In the genomic region with DNA sequence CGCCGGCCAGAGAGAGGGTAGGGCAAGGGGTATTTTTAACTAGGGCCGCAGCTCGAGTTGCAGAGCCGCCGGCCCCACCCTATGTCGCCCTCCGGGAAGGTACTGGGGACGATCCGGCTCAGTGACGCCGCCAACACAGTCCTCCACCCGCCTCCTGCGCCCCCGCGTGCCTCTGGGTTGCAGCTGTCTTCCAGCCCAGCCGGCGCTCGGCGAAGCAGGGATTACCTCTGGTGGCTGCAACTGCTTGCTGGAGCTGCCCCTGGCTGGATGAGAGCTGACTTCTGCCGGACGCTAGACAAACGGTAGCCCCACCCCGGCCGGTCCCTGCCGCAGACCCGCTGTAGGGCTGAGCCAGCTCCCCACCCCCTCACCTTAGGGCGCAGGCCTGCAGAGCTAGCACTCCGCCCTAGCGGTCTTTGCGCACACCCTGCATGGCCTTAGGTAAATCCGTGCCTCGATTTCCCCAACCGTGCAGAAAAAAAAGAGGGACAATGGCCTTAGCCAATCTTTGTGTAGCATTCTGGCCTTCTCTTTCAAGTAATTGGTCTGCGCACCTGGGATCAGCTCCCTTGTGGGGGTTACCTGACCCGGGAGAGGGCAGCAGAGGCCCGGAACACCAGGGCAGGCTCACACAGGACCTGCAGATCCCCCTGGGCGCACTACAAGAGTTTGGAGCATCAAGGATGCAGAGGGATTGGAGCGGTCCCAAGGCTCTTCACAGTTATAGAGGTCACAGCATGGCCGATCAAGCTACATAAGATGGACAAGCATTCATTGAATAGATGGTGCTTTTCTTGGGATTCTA, we compare ENCODE assay signal across 8 mouse cellular contexts. TPM values are rescaled to one million over a fixed set of nuclear protein-coding genes. Genes with fewer than 3 reads are reported as not detected.
A peak's percentile ranks its signal among the peaks of the same experiment; 100 is the strongest.
DNase-seq lines count a peak whose midpoint lies in the region; ATAC-seq and TF ChIP-seq lines count a peak whose summit lies in the region.

A gene (minus strand): TSS at position 387 of the 805 bp plus-strand sequence.

- peak within 1 kb of the TSS; percentile 65 for H3K9ac ChIP-seq in forebrain, embryonic 12.5 days
- peak within 1 kb of the TSS; percentile 74 for H3K9ac ChIP-seq in heart, embryonic 16.5 days (ENCODE audit: low read length)
- peak within 1 kb of the TSS; percentile 83 for H3K9ac ChIP-seq in liver, embryonic 16.5 days (ENCODE audit: low read depth, low read length)
- H3K9ac ChIP-seq in neural tube, embryonic 12.5 days = peak within 1 kb of the TSS; percentile 63

- no peak for TF ChIP-seq CTCF in testis, adult 2 months (IDR thresholded peaks at IDR 0.05; ENCODE audit: control insufficient read depth, insufficient read depth, insufficient replicate concordance, low read depth, low read length)

- peak within 1 kb of the TSS; percentile 79 for H3K4me2 ChIP-seq in forebrain, embryonic 12.5 days
- H3K4me2 ChIP-seq in heart, embryonic 16.5 days (ENCODE audit: low read depth, low read length) = peak within 1 kb of the TSS; percentile 84
- H3K4me2 ChIP-seq in liver, embryonic 16.5 days (ENCODE audit: low read depth, low read length) = peak within 1 kb of the TSS; percentile 96
- H3K4me2 ChIP-seq in neural tube, embryonic 12.5 days (replicated peaks) = peak within 1 kb of the TSS; percentile 82

- DNase-seq in CD4-positive, CD25-positive, alpha-beta regulatory T cell, adult 2 months (ENCODE audit: low read depth, low spot score) = peak; percentile 81
- DNase-seq in c-Kit-positive CD71-positive TER-119-negative erythroid progenitor cells, embryonic 14.5 days (ENCODE audit: low read depth) = peak; percentile 59
- DNase-seq in kidney, postnatal 36 days = peak; percentile 71 to 84

- TF ChIP-seq POLR2A in testis, adult 2 months (IDR thresholded peaks at IDR 0.05; ENCODE audit: control insufficient read depth, low read depth, low read length) = no peak

- no peaks in the 10 kb centered on the region for H3K36me3 ChIP-seq in forebrain, embryonic 12.5 days (replicated peaks)
- no peaks in the 10 kb centered on the region for H3K36me3 ChIP-seq in heart, embryonic 16.5 days (ENCODE audit: control insufficient read depth, insufficient read depth)
- peaks cover 11% of the 10 kb centered on the region for H3K36me3 ChIP-seq in liver, embryonic 16.5 days (ENCODE audit: control insufficient read depth, insufficient read depth)
- H3K36me3 ChIP-seq in neural tube, embryonic 12.5 days = no peaks in the 10 kb centered on the region
- no peaks in the 10 kb centered on the region for H3K36me3 ChIP-seq in testis, adult 2 months (ENCODE audit: control insufficient read depth, insufficient read depth, low read length)

- H3K4me3 ChIP-seq in forebrain, embryonic 12.5 days (replicated peaks) = peak within 1 kb of the TSS; percentile 45
- H3K4me3 ChIP-seq in heart, embryonic 16.5 days (ENCODE audit: low read length) = peak within 1 kb of the TSS; percentile 63
- H3K4me3 ChIP-seq in liver, embryonic 16.5 days (ENCODE audit: low read depth, low read length) = peak within 1 kb of the TSS; percentile 74
- H3K4me3 ChIP-seq in neural tube, embryonic 12.5 days = peak within 1 kb of the TSS; percentile 47
- H3K4me3 ChIP-seq in testis, adult 2 months (ENCODE audit: control insufficient read depth, low read depth, low read length) = peak within 1 kb of the TSS; percentile 65

- no peaks in the 10 kb centered on the region for H3K9me3 ChIP-seq in forebrain, embryonic 12.5 days
- H3K9me3 ChIP-seq in heart, embryonic 16.5 days (replicated peaks; ENCODE audit: control insufficient read depth, low read length) = no peaks in the 10 kb centered on the region
- H3K9me3 ChIP-seq in liver, embryonic 16.5 days (replicated peaks; ENCODE audit: control insufficient read depth, low read length) = no peaks in the 10 kb centered on the region
- no peaks in the 10 kb centered on the region for H3K9me3 ChIP-seq in neural tube, embryonic 12.5 days

- peaks cover 55% of the 10 kb centered on the region for H3K27me3 ChIP-seq in forebrain, embryonic 12.5 days
- H3K27me3 ChIP-seq in heart, embryonic 16.5 days (ENCODE audit: control insufficient read depth, insufficient read depth, low read length) = no peaks in the 10 kb centered on the region
- H3K27me3 ChIP-seq in liver, embryonic 16.5 days (ENCODE audit: control insufficient read depth, insufficient read depth, low read depth, low read length) = no peaks in the 10 kb centered on the region
- peaks cover 39% of the 10 kb centered on the region for H3K27me3 ChIP-seq in neural tube, embryonic 12.5 days (replicated peaks)
- no peaks in the 10 kb centered on the region for H3K27me3 ChIP-seq in testis, adult 2 months (ENCODE audit: control insufficient read depth, insufficient read depth, low read length)

- ATAC-seq in forebrain, embryonic 12.5 days (ENCODE audit: low FRiP score) = peak; percentile 57; the same call in 1 of the 2 replicates
- ATAC-seq in heart, embryonic 16.5 days (replicated peaks; ENCODE audit: extremely low read depth, insufficient read depth, low FRiP score) = peak; percentile 72
- peak; percentile 55 for ATAC-seq in liver, embryonic 16.5 days (ENCODE audit: low read depth)
- ATAC-seq in neural tube, embryonic 12.5 days (ENCODE audit: low FRiP score, low read depth) = peak; percentile 71

- 2% methylated on average over 40 of the region's 40 CpGs for WGBS in forebrain, embryonic 12.5 days
- WGBS in heart, embryonic 16.5 days = 3% methylated on average over 40 of the region's 40 CpGs
- 4% methylated on average over 40 of the region's 40 CpGs for WGBS in liver, embryonic 16.5 days (ENCODE audit: insufficient replicate concordance)
- 4% methylated on average over 40 of the region's 40 CpGs for WGBS in neural tube, embryonic 12.5 days

- peaks cover 17% of the 10 kb centered on the region for H3K4me1 ChIP-seq in forebrain, embryonic 12.5 days
- peaks cover 12% of the 10 kb centered on the region; the same call in 1 of the 2 replicates for H3K4me1 ChIP-seq in heart, embryonic 16.5 days (ENCODE audit: control insufficient read depth, insufficient read depth, low read length)
- peaks cover 50% of the 10 kb centered on the region for H3K4me1 ChIP-seq in liver, embryonic 16.5 days (ENCODE audit: control insufficient read depth, low read depth, low read length)
- peaks cover 14% of the 10 kb centered on the region for H3K4me1 ChIP-seq in neural tube, embryonic 12.5 days
- peaks cover 4% of the 10 kb centered on the region; the same call in 1 of the 2 replicates for H3K4me1 ChIP-seq in testis, adult 2 months (ENCODE audit: control insufficient read depth, insufficient read depth, low read length)

- no peak within 1 kb of the TSS for H3K27ac ChIP-seq in forebrain, embryonic 12.5 days
- peak within 1 kb of the TSS; percentile 73 for H3K27ac ChIP-seq in heart, embryonic 16.5 days (ENCODE audit: low read length)
- H3K27ac ChIP-seq in liver, embryonic 16.5 days (ENCODE audit: low read length) = peak within 1 kb of the TSS; percentile 95
- H3K27ac ChIP-seq in neural tube, embryonic 12.5 days = no peak within 1 kb of the TSS
- H3K27ac ChIP-seq in testis, adult 2 months (ENCODE audit: control insufficient read depth, insufficient read depth, low read depth, low read length) = no peak within 1 kb of the TSS

RNA-seq across cellular contexts. Expression of the gene that starts here (rescaled TPM):
- 2.0 and 3.2 TPM in 2 replicates for polyA plus RNA-seq in forebrain, embryonic 12.5 days (2016; fragmentation: Nextera tagmentation; extraction: Ambion mirVana)
- 9.5 and 10.0 TPM in 2 replicates for polyA plus RNA-seq in heart, embryonic 16.5 days (2015; fragmentation: Nextera tagmentation; extraction: Ambion mirVana)
- 22.2 and 23.4 TPM in 2 replicates for polyA plus RNA-seq in liver, embryonic 16.5 days (2015; fragmentation: Nextera tagmentation; extraction: Ambion mirVana)
- 5.6 and 6.4 TPM in 2 replicates for polyA plus RNA-seq in neural tube, embryonic 12.5 days (2016; fragmentation: Nextera tagmentation; extraction: Ambion mirVana)
- 2.5 and 3.4 TPM in 2 replicates for polyA plus RNA-seq in testis, adult 2 months (2012; rRNA removed)

Comparison
In these comparisons a context has a peak if more than half of its experiments do, and no peak if none do; other contexts are left out.
1. H3K27ac ChIP-seq: peak in heart, embryonic 16.5 days (single experiment) and liver, embryonic 16.5 days (single experiment); none in forebrain, embryonic 12.5 days (single experiment), neural tube, embryonic 12.5 days (single experiment) and testis, adult 2 months (single experiment).
2. Peak in every context shown above with its lines, with median percentiles within 50 percentile points of each other: DNase-seq, ATAC-seq, H3K4me2 ChIP-seq, H3K4me3 ChIP-seq and H3K9ac ChIP-seq.